Mouse (Mus musculus): ENCODE results near the gene Dzip1.

Dzip1 gene

GRCm38 (mm10) chr14:118831597-118831996 is 93.7 kb downstream of the Dzip1 start:
- DNase-seq, result no peak

DNA sequence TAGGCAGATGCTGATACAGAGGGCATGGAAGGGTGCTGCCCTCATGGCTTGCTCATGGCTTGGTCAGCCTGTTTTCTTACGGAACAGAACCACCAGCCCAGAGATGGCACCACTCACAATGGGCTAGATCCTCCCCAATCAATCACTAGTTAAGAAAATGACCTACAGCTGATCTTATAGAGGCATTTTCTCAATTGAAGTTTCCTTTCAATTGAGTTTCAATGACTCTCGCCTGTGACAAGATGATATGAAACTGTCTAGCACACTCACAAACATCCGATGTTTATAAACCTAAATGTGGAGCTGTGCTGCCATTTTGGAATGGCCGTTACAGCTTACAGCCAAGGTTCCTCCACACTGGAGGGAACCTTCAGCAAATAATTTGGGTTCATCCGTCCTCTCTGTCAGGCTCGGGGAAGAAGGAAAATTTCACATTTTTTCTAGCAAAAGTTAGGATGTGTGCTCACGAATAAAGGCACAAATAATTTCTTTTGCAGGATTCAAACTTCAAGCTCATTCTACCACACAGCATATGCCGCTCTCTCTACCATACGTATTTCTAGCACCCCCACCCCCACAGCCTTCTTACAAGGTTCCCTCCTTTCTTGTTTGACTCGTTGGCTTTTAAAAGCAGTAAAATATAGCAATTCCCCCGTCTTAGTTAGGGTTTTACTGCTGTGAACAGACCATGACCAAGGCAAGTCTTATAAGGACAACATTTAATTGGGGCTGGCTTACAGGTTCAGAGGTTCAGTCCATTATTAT is 95.7 kb downstream of the Dzip1 start:
- no peak for DNase-seq

GRCm38 (mm10) chr14:118827283-118827904 is 97.9 kb downstream of the Dzip1 start:
- DNase-seq, result no peak

GRCm38 (mm10) chr14:118826346-118826745 is 98.9 kb downstream of the Dzip1 start:
- DNase-seq, result no peak

Measured in cerebellum, adult 8-10 months (tissue).